Mouse (Mus musculus) G1E (cell line): ENCODE measurements around the gene Col11a2. TPM values are rescaled to one million over a fixed set of nuclear protein-coding genes. Genes with fewer than 3 reads are reported as not detected.
A peak's percentile ranks its signal among the peaks of the same experiment; 100 is the strongest.
"Not testable (repeated sequence)": the region's sequence is repeated elsewhere in the genome, so short reads cannot be mapped to it uniquely, and the experiment has no call there.

Source experiments
- ATAC-seq: 2 replicates; pipeline ENCODE4 v1.8.0; 2016; ENCODE audit warnings: mild to moderate bottlenecking; ENCODE audit not compliant: insufficient number of reproducible peaks, poor library complexity, low FRiP score, severe bottlenecking; ENCODE audit errors: extremely low read depth
- DNase-seq: peaks from one replicate; pipeline ENCODE4 v3.0.0; 2012; ENCODE audit warnings: low spot score
- H3K27me3 ChIP-seq: 2 replicates; pipeline ENCODE4 v1.6.1; 2012; ENCODE audit warnings: mild to moderate bottlenecking, low read length, inconsistent platforms; ENCODE audit not compliant: insufficient read depth
- H3K36me3 ChIP-seq: replicated peaks from 2 replicates; pipeline ENCODE3; 2012; ENCODE audit warnings: mild to moderate bottlenecking, inconsistent platforms
- H3K4me1 ChIP-seq: 2 replicates; pipeline ENCODE4 v1.6.1; 2012; ENCODE audit warnings: low read depth, low read length, inconsistent platforms, mixed read lengths; ENCODE audit not compliant: insufficient read depth
- H3K4me3 ChIP-seq: 2 replicates; pipeline ENCODE4 v1.5.1; 2012; ENCODE audit warnings: low read depth, mild to moderate bottlenecking, inconsistent platforms, low read length, moderate library complexity, mixed read lengths
- H3K9me3 ChIP-seq: replicated peaks from 2 replicates; pipeline ENCODE4 v1.6.1; 2012; ENCODE audit warnings: inconsistent platforms
- CTCF ChIP-seq: IDR thresholded peaks from 2 replicates; pipeline ENCODE4 v1.5.1; 2012; ENCODE audit warnings: low read depth, low read length, inconsistent platforms, mixed read lengths
- GATA1 ChIP-seq: IDR thresholded peaks from 2 replicates; pipeline ENCODE4 v1.6.1; 2012; ENCODE audit warnings: borderline replicate concordance, low read length, inconsistent platforms, mixed read lengths
- GATA2 ChIP-seq: IDR thresholded peaks from 2 replicates; pipeline ENCODE4 v1.6.1; 2012; ENCODE audit warnings: low read depth, low read length, inconsistent platforms, borderline replicate concordance
- POLR2AphosphoS5 ChIP-seq: IDR thresholded peaks from 2 replicates; pipeline ENCODE4 v1.6.1; 2012; ENCODE audit warnings: low read depth, low read length, inconsistent platforms; ENCODE audit not compliant: insufficient replicate concordance
- TAL1 ChIP-seq: conservative IDR thresholded peaks from 2 replicates; pipeline ENCODE4 v1.6.1; 2012; ENCODE audit warnings: low read depth, low read length, inconsistent platforms, mixed read lengths
- polyA plus RNA-seq: library from polyadenylated mRNA; stranded (reverse); fragments of >175 nt; gene quantifications from 2 replicates; pipeline ENCODE4 v1.2.3, GENCODE M21; 2012
- total RNA-seq, 2 experiments: library from RNA; stranded (forward) in 1 of 2; stranded (reverse) in 1 of 2; fragments of 200-1000 nt in 1 of 2; fragments of >200 nt in 1 of 2; fragmentation: Nextera tagmentation in 1 of 2; gene quantifications; 2 replicates each; pipeline ENCODE4 v1.2.3; 2014 to 2017

Gene Col11a2
- total RNA-seq (2014; fragmentation: Nextera tagmentation), result 0.45 and 0.92 TPM in 2 replicates
- 0.58 and 1.6 TPM in 2 replicates for total RNA-seq (2017)
- polyA plus RNA-seq, result 1.9 and 2.3 TPM in 2 replicates

- H3K4me3 ChIP-seq, result no peak within 1 kb of the TSS
- H3K36me3 ChIP-seq, result peaks cover 48% of the 10 kb centered on the region
- TF ChIP-seq GATA2 (no peak), POLR2AphosphoS5 (no peak), CTCF (no peak), GATA1 (no peak), TAL1 (no peak)
- peaks cover 41% of the 10 kb centered on the region for H3K4me1 ChIP-seq
- no peaks in the 10 kb centered on the region for H3K9me3 ChIP-seq
- DNase-seq (no peak), ATAC-seq (no peak)
- peaks cover 32% of the 10 kb centered on the region for H3K27me3 ChIP-seq
Measured at GRCm38 (mm10) chr17:34038878-34039561, at the start of gene Col11a2. Col11a2 (plus strand) TSS chr17:34039437.

- TF ChIP-seq CTCF (peak; percentile 62), TAL1 (no peak)
- Histone ChIP-seq H3K36me3 (no peaks in the 10 kb centered on the region), H3K4me1 (peaks cover 6% of the 10 kb centered on the region; the same call in 1 of the 2 replicates), H3K4me3 (no peak overlapping the region), H3K27me3 (peaks cover 18% of the 10 kb centered on the region), H3K9me3 (no peaks in the 10 kb centered on the region)
- DNase-seq (no peak), ATAC-seq (no peak)
Measured at GRCm38 (mm10) chr17:33991788-33992664, 47.2 kb upstream of the Col11a2 start.

- ATAC-seq (no peak), DNase-seq (no peak)
- Histone ChIP-seq H3K27me3 (peaks cover 15% of the 10 kb centered on the region), H3K4me1 (peaks cover 6% of the 10 kb centered on the region; the same call in 1 of the 2 replicates), H3K4me3 (no peak overlapping the region), H3K36me3 (no peaks in the 10 kb centered on the region), H3K9me3 (peaks cover 8% of the 10 kb centered on the region)
- TF ChIP-seq GATA2 (no peak), CTCF (no peak), TAL1 (no peak), GATA1 (no peak), POLR2AphosphoS5 (no peak)
Measured at GRCm38 (mm10) chr17:33994959-33995358, 44.3 kb upstream of the Col11a2 start.

- peaks cover 6% of the 10 kb centered on the region; the same call in 1 of the 2 replicates for H3K4me1 ChIP-seq
- H3K4me3 ChIP-seq, result no peak overlapping the region
- no peak for TF ChIP-seq CTCF
- no peak for TF ChIP-seq GATA2
- TF ChIP-seq GATA1, result no peak
- H3K36me3 ChIP-seq, result no peaks in the 10 kb centered on the region
- H3K27me3 ChIP-seq, result peaks cover 22% of the 10 kb centered on the region
- peaks cover 12% of the 10 kb centered on the region for H3K9me3 ChIP-seq
- DNase-seq (no peak), ATAC-seq (no peak)
Measured at GRCm38 (mm10) chr17:33995651-33996050, 43.6 kb upstream of the Col11a2 start.

- H3K9me3 ChIP-seq, result peaks cover 12% of the 10 kb centered on the region
- DNase-seq, result not testable (repeated sequence)
Measured at GRCm38 (mm10) chr17:33997025-33997424, 42.2 kb upstream of the Col11a2 start.

GRCm38 (mm10) chr17:33998697-33999096 lies 40.5 kb upstream of the Col11a2 start:
- H3K9me3 ChIP-seq, result peaks cover 12% of the 10 kb centered on the region
- not testable (repeated sequence) for H3K4me1 ChIP-seq, H3K36me3 ChIP-seq, ATAC-seq, H3K4me3 ChIP-seq, DNase-seq
- H3K27me3 ChIP-seq, result peaks cover 27% of the 10 kb centered on the region

More at GRCm38 (mm10) chr17:33997025-33997424, 42.2 kb upstream of the Col11a2 start:
- not testable (repeated sequence) for ATAC-seq, H3K4me1 ChIP-seq, H3K36me3 ChIP-seq, H3K4me3 ChIP-seq
- H3K27me3 ChIP-seq, result peaks cover 25% of the 10 kb centered on the region

GRCm38 (mm10) chr17:33999341-34000149 lies 39.7 kb upstream of the Col11a2 start:
- peaks cover 27% of the 10 kb centered on the region for H3K27me3 ChIP-seq
- peaks cover 12% of the 10 kb centered on the region for H3K9me3 ChIP-seq
- TF ChIP-seq CTCF (no peak), GATA1 (no peak), TAL1 (no peak), POLR2AphosphoS5 (no peak), GATA2 (no peak)
- H3K4me3 ChIP-seq, result peak overlapping the region; percentile 38; the same call in 1 of the 2 replicates
- no peaks in the 10 kb centered on the region for H3K4me1 ChIP-seq
- ATAC-seq (no peak), DNase-seq (no peak)
- no peaks in the 10 kb centered on the region for H3K36me3 ChIP-seq
